Mouse (Mus musculus) lung, adult 2 months (tissue): ENCODE data around the gene Lrrn4cl.

Source experiments
- CTCF ChIP-seq: fragments of 200-500 bp; IDR thresholded peaks from 2 replicates; pipeline ENCODE4 v1.5.1; 2011; ENCODE audit warnings: mild to moderate bottlenecking, low read length, control low read depth; ENCODE audit not compliant: insufficient read depth
- POLR2A ChIP-seq: fragments of 200-500 bp; IDR thresholded peaks from 2 replicates; pipeline ENCODE4 v1.6.1; 2011; ENCODE audit warnings: low read depth, mild to moderate bottlenecking, control low read depth, low read length, borderline replicate concordance; ENCODE audit errors: extremely low read depth

DNA sequence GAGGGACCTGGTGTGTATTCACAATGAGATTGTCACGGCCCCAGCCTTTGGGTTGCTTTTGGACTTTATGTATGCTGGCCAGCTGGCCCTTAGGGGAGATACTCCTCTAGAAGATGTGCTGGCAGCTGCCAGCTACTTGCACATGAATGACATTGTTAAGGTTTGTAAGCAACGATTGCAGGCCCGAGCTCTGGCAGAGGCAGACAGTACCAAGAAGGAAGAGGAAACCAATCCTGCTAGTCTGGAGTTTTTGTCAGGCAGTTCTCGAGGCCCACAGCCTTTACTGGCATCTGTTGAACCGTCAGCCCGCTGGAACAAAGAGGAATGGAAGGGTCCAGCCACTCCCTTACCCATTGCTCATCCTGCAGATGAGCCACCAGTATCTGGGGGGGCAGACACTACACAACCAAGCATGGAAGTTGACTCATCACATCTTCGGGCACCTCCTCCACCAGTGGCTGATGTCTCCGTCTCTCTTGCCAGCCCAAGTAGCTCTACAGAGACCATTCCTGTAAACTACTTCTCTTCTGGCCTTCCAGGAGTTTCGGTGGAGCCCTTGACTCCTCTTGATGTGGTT is 47.3 kb upstream of the Lrrn4cl start:
- TF ChIP-seq POLR2A (no peak), CTCF (no peak)
